Comparison of ENCODE assay signal across 11 mouse cellular contexts in the genomic region with DNA sequence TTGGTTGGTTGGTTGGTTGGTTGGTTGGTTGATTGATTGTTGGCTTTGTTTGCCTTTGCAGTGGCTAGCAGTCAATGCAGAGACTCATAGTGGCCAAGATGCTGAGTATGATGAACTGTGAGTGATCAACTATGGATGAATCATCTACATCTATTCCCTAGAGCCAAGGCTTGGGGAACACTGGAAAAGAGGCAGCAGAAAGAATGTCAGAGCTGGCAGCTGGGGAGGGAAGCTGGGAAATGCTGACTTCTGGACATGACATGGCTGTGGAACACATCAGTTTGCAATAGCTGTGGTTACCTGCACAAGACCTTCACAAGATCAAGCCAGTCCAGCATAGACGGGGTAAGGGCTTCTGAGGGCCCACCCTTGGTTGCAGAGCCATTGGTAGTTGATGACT. TPM values are rescaled to one million over a fixed set of nuclear protein-coding genes. Genes with fewer than 3 reads are reported as not detected.
"Had no signal": no experiment of that assay in that cellular context is flagged by ENCODE, and none has a peak within 500 bp of the region (broad histone marks: within the 10 kb centered on the region; RNA-seq: fewer than 3 reads in every experiment).

No protein-coding gene starts in this region.

- DNase-seq: liver, postnatal 0 days; lung, adult 2 months; retina, postnatal 1 day; right cerebral cortex, adult 18-20 months; right cerebral cortex, postnatal 25 days; right cerebral cortex, postnatal 4 days; thymus, adult 2 months; thymus, postnatal 25 days; thymus, postnatal 4 days had no signal

RNA-seq across cellular contexts. Expression of gene Gdf10, which starts 20.2 kb away (rescaled TPM):
- total RNA-seq: megakaryocyte progenitor cell, adult 5-6 weeks; monocyte, adult 5-6 weeks had no signal

RNA-seq across cellular contexts. Expression of gene Gdf2, which starts 37.6 kb away (rescaled TPM):
- total RNA-seq: megakaryocyte progenitor cell, adult 5-6 weeks; monocyte, adult 5-6 weeks had no signal

RNA-seq across cellular contexts. Expression of gene Rbp3, which starts 50.6 kb away (rescaled TPM):
- total RNA-seq: megakaryocyte progenitor cell, adult 5-6 weeks; monocyte, adult 5-6 weeks had no signal
